Mouse (Mus musculus) midbrain, postnatal 0 days (tissue): Measurements from ENCODE around the gene Mansc4. TPM values are rescaled to one million over a fixed set of nuclear protein-coding genes. Genes with fewer than 3 reads are reported as not detected.

Experiments
- ATAC-seq: fragments of 200-750 bp; cut with Nextera tagmentation; 2 replicates; pipeline ENCODE4 v1.8.0; 2017; ENCODE audit warnings: moderate number of reproducible peaks, mild to moderate bottlenecking, moderate TSS enrichment, moderate library complexity; ENCODE audit not compliant: low FRiP score
- DNase-seq: peaks from one replicate; pipeline ENCODE4 v3.0.0-alpha.2; 2015; ENCODE audit warnings: low spot score
- H3K27ac ChIP-seq: fragments of 300-500 bp; sonication (generic); 2 replicates; pipeline ENCODE4 v1.5.1; 2014; ENCODE audit warnings: low read depth, mild to moderate bottlenecking, low read length, mixed read lengths
- H3K27me3 ChIP-seq: fragments of 300-500 bp; sonication (generic); 2 replicates; pipeline ENCODE4 v1.6.1; 2014; ENCODE audit warnings: low read length, control low read depth, mixed read lengths; ENCODE audit not compliant: insufficient read depth
- H3K36me3 ChIP-seq: fragments of 300-500 bp; sonication (generic); 2 replicates; pipeline ENCODE4 v1.6.1; 2014; ENCODE audit warnings: low read length, control low read depth, mixed read lengths; ENCODE audit not compliant: insufficient read depth
- H3K4me1 ChIP-seq: fragments of 300-500 bp; sonication (generic); 2 replicates; pipeline ENCODE4 v1.6.1; 2014; ENCODE audit warnings: mild to moderate bottlenecking, control low read depth, antibody characterized with exemption, low read length, mixed read lengths; ENCODE audit not compliant: insufficient read depth
- H3K4me2 ChIP-seq: fragments of 300-500 bp; sonication (generic); 2 replicates; pipeline ENCODE4 v1.6.1; 2014; ENCODE audit warnings: low read depth, mild to moderate bottlenecking, low read length, mixed read lengths; ENCODE audit not compliant: poor library complexity, severe bottlenecking
- H3K4me3 ChIP-seq: fragments of 300-500 bp; sonication (generic); 2 replicates; pipeline ENCODE4 v1.5.1; 2014; ENCODE audit warnings: low read depth, mild to moderate bottlenecking, low read length, moderate library complexity
- H3K9ac ChIP-seq: fragments of 300-500 bp; sonication (generic); replicated peaks from 2 replicates; pipeline ENCODE4 v1.6.1; 2014; ENCODE audit warnings: mild to moderate bottlenecking, low read length, moderate library complexity, mixed read lengths; ENCODE audit not compliant: poor library complexity, severe bottlenecking
- H3K9me3 ChIP-seq: fragments of 300-500 bp; sonication (generic); 2 replicates; pipeline ENCODE4 v1.6.1; 2016; ENCODE audit warnings: low read length, control low read depth
- CTCF ChIP-seq: IDR thresholded peaks from 2 replicates; pipeline ENCODE4 v1.5.1; 2016; ENCODE audit warnings: antibody characterized with exemption, mild to moderate bottlenecking
- WGBS: fragments of 180-500 bp; shearing (Covaris S2); extraction: QIAGEN DNeasy Blood & Tissue Kit; methylation state at CpG from one replicate; pipeline ENCODE4 v1.1.7; 2014; 5-methylcytosine and 5-hydroxymethylcytosine counted together
- polyA plus RNA-seq: library from polyadenylated mRNA; unstranded; fragments of >200 nt; fragmentation: Nextera tagmentation; extraction: Ambion mirVana; gene quantifications from 2 replicates; pipeline ENCODE4 v1.2.1, GENCODE M21; 2015
- total RNA-seq: library from RNA; depleted of rRNA; stranded (reverse); fragments of >200 nt; gene quantifications from 2 replicates; pipeline ENCODE4 v1.2.3, GENCODE M21; 2014

The Mansc4 gene
- total and polyA plus RNA-seq, 2 experiments from 2014 or later: 1.4 to 1.9 TPM

DNA sequence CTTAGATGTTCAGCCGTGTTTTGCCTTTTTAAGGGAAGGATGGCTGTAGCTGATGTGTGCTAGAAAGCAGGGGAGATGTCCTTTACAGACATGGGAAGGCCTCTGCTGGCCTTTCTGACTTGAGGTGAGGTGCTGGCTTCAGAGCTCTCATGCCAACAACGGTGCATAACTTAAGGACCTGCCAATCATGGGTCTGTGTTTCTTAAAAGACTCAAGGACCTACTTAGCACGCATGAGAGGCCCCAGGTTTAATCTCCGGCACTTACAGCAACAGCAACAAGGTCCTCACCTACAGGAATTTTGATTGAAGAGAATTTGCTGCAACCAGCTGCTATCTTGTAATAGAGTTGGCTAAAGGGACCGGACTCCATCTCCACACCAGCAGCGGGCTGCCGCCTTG is 22.5 kb upstream of the Mansc4 start:
- no peaks in the 10 kb centered on the region for H3K9me3 ChIP-seq
- H3K27ac ChIP-seq: no peak overlapping the region
- DNase-seq (no peak), ATAC-seq (no peak)
- no peaks in the 10 kb centered on the region for H3K4me1 ChIP-seq
- no peaks in the 10 kb centered on the region for H3K27me3 ChIP-seq
- TF ChIP-seq CTCF: no peak
- no peak overlapping the region for H3K4me3 ChIP-seq
- no peak overlapping the region for H3K4me2 ChIP-seq
- WGBS: 89% methylated on average over 7 of the region's 7 CpGs
- no peak overlapping the region for H3K9ac ChIP-seq
- peaks cover 33% of the 10 kb centered on the region for H3K36me3 ChIP-seq

DNA sequence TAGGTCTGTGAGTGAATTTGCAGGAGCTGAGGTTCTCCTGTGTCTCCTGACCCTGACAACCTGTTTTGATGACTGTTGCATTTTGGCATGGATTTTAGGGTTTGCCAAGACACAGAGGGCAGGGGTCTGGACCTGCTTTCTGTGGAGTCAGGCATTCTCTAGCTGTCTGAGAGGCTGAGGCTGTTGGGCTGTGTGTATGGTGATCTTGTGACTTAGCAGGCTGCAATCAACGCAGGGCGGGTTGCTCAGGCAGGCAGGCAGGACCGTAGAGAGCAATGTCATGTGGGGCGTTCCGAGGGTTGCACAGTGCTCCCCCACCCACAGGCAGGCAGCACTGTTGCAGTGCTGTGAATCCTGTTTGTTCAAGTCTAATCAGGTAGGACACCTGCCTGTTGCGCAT is 19.9 kb upstream of the Mansc4 start:
- Histone ChIP-seq H3K27me3 (no peaks in the 10 kb centered on the region), H3K9me3 (no peaks in the 10 kb centered on the region), H3K36me3 (peaks cover 29% of the 10 kb centered on the region), H3K4me1 (no peaks in the 10 kb centered on the region), H3K4me2 (no peak overlapping the region), H3K4me3 (no peak overlapping the region), H3K9ac (no peak overlapping the region), H3K27ac (no peak overlapping the region)
- DNase-seq: no peak
- ATAC-seq: no peak
- WGBS: 97% methylated on average over 6 of the region's 6 CpGs
- TF ChIP-seq CTCF: no peak

DNA sequence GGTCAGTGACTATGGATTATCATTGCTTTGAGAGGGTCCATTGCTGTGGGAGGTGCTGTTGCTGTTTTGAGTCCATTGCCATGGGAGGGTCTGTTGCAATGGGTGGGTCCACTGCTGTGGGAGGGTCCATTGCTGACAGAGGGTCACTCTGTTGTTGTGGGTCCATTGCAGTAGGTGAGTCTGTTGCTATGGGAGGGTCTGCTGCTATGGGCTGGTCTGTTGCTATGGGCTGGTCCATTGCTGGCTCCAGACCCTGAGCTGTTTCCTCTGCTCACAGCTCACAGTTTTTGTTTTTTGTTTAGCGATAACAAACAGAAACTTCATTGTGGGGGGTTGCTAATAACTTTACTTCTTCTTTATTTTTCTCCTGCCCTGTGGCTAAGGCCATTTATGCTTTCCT is 18.7 kb upstream of the Mansc4 start:
- no peak for ATAC-seq
- peaks cover 19% of the 10 kb centered on the region for H3K36me3 ChIP-seq

DNA sequence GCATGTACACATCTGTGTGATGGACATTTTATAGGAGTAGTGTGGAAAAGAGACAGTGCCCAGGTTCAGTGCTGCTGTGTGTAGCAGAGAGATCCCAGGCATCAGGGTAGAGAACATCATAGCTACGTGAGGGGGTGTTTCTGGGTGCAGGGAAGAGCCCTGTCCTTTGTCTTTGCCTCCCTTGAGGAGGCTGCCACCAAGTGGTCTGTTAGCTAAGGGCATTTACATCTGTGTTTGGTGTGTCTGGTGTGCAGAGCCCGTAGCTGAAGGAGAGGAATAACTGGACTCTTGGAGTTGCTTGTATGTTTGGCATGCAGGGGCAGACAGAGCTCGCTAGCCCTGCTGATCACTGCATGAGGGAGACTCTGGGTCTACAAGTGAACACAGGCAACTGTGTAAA is 15.5 kb upstream of the Mansc4 start:
- peaks cover 3% of the 10 kb centered on the region; the same call in 1 of the 2 replicates for H3K36me3 ChIP-seq
- no peaks in the 10 kb centered on the region for H3K9me3 ChIP-seq
- peak; percentile 29; the same call in 1 of the 2 replicates for TF ChIP-seq CTCF
- no peak overlapping the region for H3K4me2 ChIP-seq
- WGBS: 85% methylated on average over 3 of the region's 3 CpGs
- no peaks in the 10 kb centered on the region for H3K27me3 ChIP-seq
- H3K4me3 ChIP-seq: no peak overlapping the region
- H3K4me1 ChIP-seq: 0 out of 2 replicates have a peak, but pooled peaks cover under 1% of the 10 kb centered on the region
- ATAC-seq (no peak), DNase-seq (no peak)
- no peak overlapping the region for H3K9ac ChIP-seq
- H3K27ac ChIP-seq: no peak overlapping the region

More for the DNA sequence above, 18.7 kb upstream of the Mansc4 start:
- no peaks in the 10 kb centered on the region for H3K27me3 ChIP-seq
- WGBS: 100% methylated on average over 1 of the region's 1 CpGs
- H3K4me3 ChIP-seq: no peak overlapping the region
- no peak for DNase-seq
- H3K4me2 ChIP-seq: no peak overlapping the region
- no peak overlapping the region for H3K27ac ChIP-seq
- H3K4me1 ChIP-seq: no peaks in the 10 kb centered on the region
- TF ChIP-seq CTCF: no peak
- H3K9ac ChIP-seq: no peak overlapping the region
- no peaks in the 10 kb centered on the region for H3K9me3 ChIP-seq

DNA sequence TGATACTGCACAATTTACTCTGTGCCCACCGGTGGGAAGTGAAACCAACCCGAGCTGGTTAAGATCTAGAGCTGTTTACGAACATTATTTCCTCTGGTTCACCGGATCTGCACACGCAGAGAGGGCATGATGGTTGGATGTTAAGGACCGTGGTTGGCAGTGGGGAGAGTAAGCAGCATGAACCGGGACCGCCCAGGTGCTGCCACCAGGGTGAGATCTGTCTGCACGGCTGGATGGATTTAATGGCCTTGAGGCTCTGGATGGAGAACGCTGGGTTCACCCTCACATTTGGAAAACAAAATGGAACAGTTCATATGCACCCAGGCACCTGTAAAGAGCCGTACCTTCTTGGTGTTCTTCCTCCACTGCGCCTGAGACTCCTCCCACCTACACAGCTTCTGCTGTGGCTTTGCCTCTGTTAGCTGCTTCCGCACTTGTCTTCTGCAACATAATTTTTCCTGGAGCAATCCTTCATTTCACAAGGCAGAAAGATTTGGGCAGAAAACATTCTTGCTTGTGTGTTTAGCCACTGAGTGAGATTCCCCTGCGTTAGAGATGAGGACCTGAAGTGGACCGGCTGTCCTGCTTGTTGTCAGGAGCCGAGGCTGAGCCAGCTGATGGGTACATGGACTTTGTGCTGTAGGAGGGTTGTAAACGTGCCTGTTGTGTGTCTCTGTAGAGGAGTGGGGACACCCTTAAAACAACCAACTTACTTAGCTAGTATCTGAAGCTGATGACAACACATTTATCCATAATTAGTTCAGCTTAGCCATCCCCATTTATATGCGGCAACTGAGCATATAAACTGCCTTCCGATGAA is 12.8 kb upstream of the Mansc4 start:
- no peak for DNase-seq
- ATAC-seq: no peak
- Histone ChIP-seq H3K36me3 (peaks cover 3% of the 10 kb centered on the region; the same call in 1 of the 2 replicates), H3K27ac (no peak overlapping the region), H3K27me3 (no peaks in the 10 kb centered on the region), H3K9ac (no peak overlapping the region), H3K4me1 (0 out of 2 replicates have a peak, but pooled peaks cover 2% of the 10 kb centered on the region), H3K4me3 (no peak overlapping the region), H3K4me2 (no peak overlapping the region), H3K9me3 (no peaks in the 10 kb centered on the region)
- 87% methylated on average over 19 of the region's 19 CpGs for WGBS
- TF ChIP-seq CTCF: no peak

DNA sequence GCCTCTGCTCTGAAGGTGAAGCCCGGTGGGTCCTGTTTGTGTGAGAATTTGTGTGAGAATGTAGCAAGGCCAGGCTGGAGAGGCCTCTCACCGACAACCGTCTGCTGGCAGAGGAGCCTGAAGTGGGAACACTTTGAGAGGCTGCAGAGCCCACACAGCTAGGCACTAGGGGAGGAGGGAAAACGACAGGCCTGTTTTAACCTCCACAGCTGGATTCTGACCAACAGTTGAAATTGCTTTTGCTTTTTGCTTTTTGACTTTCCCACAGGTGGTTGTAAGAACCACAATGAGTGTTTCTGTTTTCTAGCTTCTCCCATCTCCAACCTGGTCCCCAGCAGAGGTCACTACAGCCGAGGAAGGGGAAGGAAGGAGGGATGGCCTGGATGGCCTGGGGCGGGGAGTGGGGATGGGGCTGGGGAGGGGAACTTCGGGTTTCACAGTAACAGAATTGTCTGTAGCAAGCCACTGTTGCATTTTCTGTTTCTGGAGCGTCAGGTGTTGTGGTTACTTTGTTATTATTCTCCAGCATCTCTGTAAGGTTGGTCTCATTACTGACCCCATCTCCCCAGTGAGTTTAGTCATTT is 10.6 kb upstream of the Mansc4 start:
- H3K4me1 ChIP-seq: peaks cover 8% of the 10 kb centered on the region; the same call in 1 of the 2 replicates
- H3K27me3 ChIP-seq: no peaks in the 10 kb centered on the region
- peaks cover 2% of the 10 kb centered on the region; the same call in 1 of the 2 replicates for H3K36me3 ChIP-seq
- no peak overlapping the region for H3K9ac ChIP-seq
- TF ChIP-seq CTCF: no peak
- 53% methylated on average over 8 of the region's 8 CpGs for WGBS
- ATAC-seq (no peak), DNase-seq (no peak)
- H3K4me2 ChIP-seq: no peak overlapping the region
- no peaks in the 10 kb centered on the region for H3K9me3 ChIP-seq
- H3K27ac ChIP-seq: no peak overlapping the region
- no peak overlapping the region for H3K4me3 ChIP-seq
